Mouse (Mus musculus): ENCODE results near the gene Med25. TPM values are rescaled to one million over a fixed set of nuclear protein-coding genes. Genes with fewer than 3 reads are reported as not detected.

Med25 gene
- polyA plus RNA-seq, 1 experiment from 2014 or later, result 136 TPM

DNA sequence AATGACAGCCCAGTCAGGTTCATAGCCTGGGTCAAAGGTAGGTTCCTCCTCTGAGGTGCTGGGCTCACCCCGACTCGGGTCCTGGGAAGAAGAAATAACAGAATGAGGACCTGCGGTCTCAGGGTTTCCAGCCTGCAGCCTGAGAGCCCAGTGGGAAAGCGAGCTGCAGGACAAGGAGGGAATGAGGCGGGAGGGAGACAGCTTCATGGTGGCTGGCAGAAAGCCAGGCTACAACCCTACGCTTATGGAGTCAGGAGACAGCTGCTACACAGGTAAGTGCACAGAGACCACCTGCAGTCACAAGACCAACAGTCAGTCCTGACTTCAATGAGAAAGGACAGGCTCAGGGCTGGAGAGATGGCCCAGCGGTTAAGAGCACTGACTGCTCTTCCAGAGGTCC is 45.7 kb downstream of the Med25 start:
- H3K36me3 ChIP-seq (ENCODE audit: insufficient read depth, low read length), result peaks cover 51% of the 10 kb centered on the region
- no peak overlapping the region for H3K27ac ChIP-seq (ENCODE audit: low read length)
- WGBS, result 84% methylated on average over 7 of the region's 7 CpGs
- no peaks in the 10 kb centered on the region for H3K9me3 ChIP-seq (ENCODE audit: low read length)
- no peak overlapping the region for H3K4me3 ChIP-seq (ENCODE audit: low read length)
- H3K9ac ChIP-seq (replicated peaks; ENCODE audit: low read length), result no peak overlapping the region
- H3K4me2 ChIP-seq (replicated peaks; ENCODE audit: low read depth, low read length), result no peak overlapping the region
- ATAC-seq (ENCODE audit: low FRiP score, low TSS enrichment), result no peak
- H3K4me1 ChIP-seq (ENCODE audit: insufficient read depth, low read length), result peaks cover 20% of the 10 kb centered on the region
- no peaks in the 10 kb centered on the region for H3K27me3 ChIP-seq (ENCODE audit: insufficient read depth, low read length)

DNA sequence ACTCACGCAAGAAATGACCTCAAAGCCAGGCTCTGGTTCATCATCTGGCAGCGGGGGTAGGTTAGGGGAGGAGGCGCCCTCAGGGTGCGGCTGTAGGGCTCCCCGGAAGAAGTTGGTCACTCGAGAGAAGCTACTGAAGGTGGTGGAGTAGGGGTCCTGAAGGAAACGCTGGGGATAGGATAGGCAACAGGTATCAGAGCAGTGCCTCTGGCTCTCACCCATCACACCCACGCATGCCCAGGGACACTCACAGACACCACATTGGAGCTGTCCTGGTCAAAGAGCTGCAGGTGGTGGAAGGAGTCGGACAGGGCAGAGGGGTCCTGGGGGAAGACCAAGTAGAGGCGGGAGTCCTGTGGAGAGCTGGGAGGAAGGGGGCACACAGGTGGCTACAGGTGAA is 47.5 kb downstream of the Med25 start:
- 92% methylated on average over 10 of the region's 10 CpGs for WGBS
- H3K36me3 ChIP-seq (ENCODE audit: insufficient read depth, low read length), result peaks cover 57% of the 10 kb centered on the region
- H3K4me2 ChIP-seq (replicated peaks; ENCODE audit: low read depth, low read length), result no peak overlapping the region
- H3K4me3 ChIP-seq (ENCODE audit: low read length), result no peak overlapping the region
- H3K27me3 ChIP-seq (ENCODE audit: insufficient read depth, low read length), result peaks cover 6% of the 10 kb centered on the region; the same call in 1 of the 2 replicates
- H3K27ac ChIP-seq (ENCODE audit: low read length), result no peak overlapping the region
- ATAC-seq (ENCODE audit: low FRiP score, low TSS enrichment), result no peak
- no peak overlapping the region for H3K9ac ChIP-seq (replicated peaks; ENCODE audit: low read length)
- no peaks in the 10 kb centered on the region for H3K9me3 ChIP-seq (ENCODE audit: low read length)
- peaks cover 11% of the 10 kb centered on the region for H3K4me1 ChIP-seq (ENCODE audit: insufficient read depth, low read length)

DNA sequence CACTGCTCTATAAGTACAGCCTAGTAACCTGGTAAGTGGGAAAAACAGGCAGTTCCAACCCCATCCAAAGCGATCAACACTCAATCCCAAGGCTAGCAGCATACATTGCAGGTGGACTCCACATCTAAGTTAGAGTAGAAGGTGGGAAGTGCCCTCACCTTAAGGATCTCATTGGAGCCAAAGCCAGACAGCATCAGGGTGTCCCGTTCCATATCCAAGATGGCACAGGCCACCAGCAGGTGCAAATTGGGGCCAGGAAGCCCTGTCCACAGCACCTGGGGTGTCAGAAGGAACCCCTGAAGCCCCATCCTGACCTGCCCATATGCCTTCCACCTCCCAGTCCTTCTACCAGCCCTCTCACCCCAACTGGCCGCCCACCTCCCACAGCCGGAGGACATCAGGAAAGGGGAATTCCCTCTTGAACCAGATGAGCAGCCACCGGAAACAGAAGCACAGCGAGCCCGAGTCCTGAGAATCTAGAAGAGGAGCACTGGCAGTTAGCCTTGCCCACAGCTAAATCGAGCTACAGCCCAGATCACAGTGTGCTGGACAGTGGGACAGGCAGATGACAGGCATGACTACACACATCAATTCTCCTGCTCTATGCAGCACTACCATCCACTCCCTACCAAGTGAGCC is 50.6 kb downstream of the Med25 start:
- no peak overlapping the region for H3K9ac ChIP-seq (replicated peaks; ENCODE audit: low read length)
- H3K4me2 ChIP-seq (replicated peaks; ENCODE audit: low read depth, low read length), result no peak overlapping the region
- H3K27me3 ChIP-seq (ENCODE audit: insufficient read depth, low read length), result peaks cover 6% of the 10 kb centered on the region; the same call in 1 of the 2 replicates
- WGBS, result 86% methylated on average over 8 of the region's 8 CpGs
- no peak overlapping the region for H3K4me3 ChIP-seq (ENCODE audit: low read length)
- no peak overlapping the region for H3K27ac ChIP-seq (ENCODE audit: low read length)
- H3K4me1 ChIP-seq (ENCODE audit: insufficient read depth, low read length), result peaks cover 12% of the 10 kb centered on the region
- no peak for ATAC-seq (ENCODE audit: low FRiP score, low TSS enrichment)
- no peaks in the 10 kb centered on the region for H3K9me3 ChIP-seq (ENCODE audit: low read length)
- H3K36me3 ChIP-seq (ENCODE audit: insufficient read depth, low read length), result peaks cover 57% of the 10 kb centered on the region

GRCm38 (mm10) chr7:44840426-44840825 is 52.1 kb downstream of the Med25 start:
- 47% methylated on average over 14 of the region's 14 CpGs for WGBS
- peaks cover 16% of the 10 kb centered on the region for H3K4me1 ChIP-seq (ENCODE audit: insufficient read depth, low read length)
- ATAC-seq (ENCODE audit: low FRiP score, low TSS enrichment), result no peak
- peak overlapping the region; percentile 67 for H3K4me2 ChIP-seq (replicated peaks; ENCODE audit: low read depth, low read length)
- H3K9me3 ChIP-seq (ENCODE audit: low read length), result no peaks in the 10 kb centered on the region
- H3K4me3 ChIP-seq (ENCODE audit: low read length), result no peak overlapping the region
- peaks cover 6% of the 10 kb centered on the region; the same call in 1 of the 2 replicates for H3K27me3 ChIP-seq (ENCODE audit: insufficient read depth, low read length)
- H3K9ac ChIP-seq (replicated peaks; ENCODE audit: low read length), result no peak overlapping the region
- peaks cover 42% of the 10 kb centered on the region for H3K36me3 ChIP-seq (ENCODE audit: insufficient read depth, low read length)
- H3K27ac ChIP-seq (ENCODE audit: low read length), result no peak overlapping the region

DNA sequence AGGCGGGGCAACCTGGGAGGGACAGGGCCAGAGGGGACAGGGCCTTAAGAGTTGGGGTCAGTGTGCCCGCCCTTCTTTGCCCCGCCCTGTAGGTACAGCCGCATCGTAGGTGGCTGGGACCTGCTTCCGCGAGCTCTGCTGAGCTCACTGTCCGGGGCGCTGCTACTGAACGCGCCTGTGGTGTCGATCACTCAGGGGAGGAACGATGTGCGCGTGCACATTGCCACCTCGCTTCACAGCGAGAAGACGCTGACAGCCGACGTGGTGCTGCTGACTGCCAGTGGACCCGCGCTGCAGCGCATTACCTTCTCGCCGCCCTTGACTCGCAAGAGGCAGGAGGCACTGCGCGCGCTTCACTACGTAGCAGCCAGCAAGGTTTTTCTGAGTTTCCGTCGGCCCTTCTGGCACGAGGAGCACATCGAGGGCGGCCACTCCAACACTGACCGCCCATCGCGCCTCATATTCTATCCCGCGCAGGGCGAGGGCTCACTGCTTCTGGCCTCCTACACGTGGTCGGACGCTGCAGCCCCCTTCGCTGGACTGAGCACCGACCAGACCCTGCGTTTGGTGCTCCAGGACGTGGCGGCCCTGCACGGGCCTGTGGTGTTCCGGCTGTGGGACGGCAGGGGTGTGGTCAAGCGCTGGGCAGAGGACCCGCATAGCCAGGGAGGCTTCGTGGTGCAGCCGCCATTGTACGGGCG is 52.9 kb downstream of the Med25 start:
- peak; percentile 69 for ATAC-seq (ENCODE audit: low FRiP score, low TSS enrichment)

DNA sequence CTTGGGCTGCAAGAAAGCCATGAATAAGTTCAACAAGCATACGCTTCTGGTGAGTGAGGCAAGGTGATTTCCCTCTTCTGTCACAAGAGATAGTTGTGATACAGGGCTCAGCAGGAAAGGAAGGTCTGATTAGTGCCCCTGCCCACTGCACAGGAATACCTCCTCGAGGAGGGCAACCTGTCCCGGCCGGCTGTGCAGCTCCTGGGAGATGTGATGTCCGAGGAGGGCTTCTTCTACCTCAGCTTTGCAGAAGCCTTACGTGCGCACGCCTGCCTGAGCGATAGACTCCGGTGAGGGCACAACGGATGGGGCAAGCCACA is 53.4 kb downstream of the Med25 start:
- no peak for ATAC-seq (ENCODE audit: low FRiP score, low TSS enrichment)

More for the DNA sequence above, 52.9 kb downstream of the Med25 start:
- H3K4me3 ChIP-seq (ENCODE audit: low read length), result peak overlapping the region; percentile 39
- H3K27ac ChIP-seq (ENCODE audit: low read length), result no peak overlapping the region
- H3K9me3 ChIP-seq (ENCODE audit: low read length), result no peaks in the 10 kb centered on the region
- H3K4me2 ChIP-seq (replicated peaks; ENCODE audit: low read depth, low read length), result peak overlapping the region; percentile 67
- peaks cover 34% of the 10 kb centered on the region for H3K36me3 ChIP-seq (ENCODE audit: insufficient read depth, low read length)
- H3K4me1 ChIP-seq (ENCODE audit: insufficient read depth, low read length), result peaks cover 16% of the 10 kb centered on the region
- H3K9ac ChIP-seq (replicated peaks; ENCODE audit: low read length), result peak overlapping the region; percentile 60
- peaks cover 6% of the 10 kb centered on the region; the same call in 1 of the 2 replicates for H3K27me3 ChIP-seq (ENCODE audit: insufficient read depth, low read length)
- WGBS, result under 1% methylated on average over 57 of the region's 58 CpGs

DNA sequence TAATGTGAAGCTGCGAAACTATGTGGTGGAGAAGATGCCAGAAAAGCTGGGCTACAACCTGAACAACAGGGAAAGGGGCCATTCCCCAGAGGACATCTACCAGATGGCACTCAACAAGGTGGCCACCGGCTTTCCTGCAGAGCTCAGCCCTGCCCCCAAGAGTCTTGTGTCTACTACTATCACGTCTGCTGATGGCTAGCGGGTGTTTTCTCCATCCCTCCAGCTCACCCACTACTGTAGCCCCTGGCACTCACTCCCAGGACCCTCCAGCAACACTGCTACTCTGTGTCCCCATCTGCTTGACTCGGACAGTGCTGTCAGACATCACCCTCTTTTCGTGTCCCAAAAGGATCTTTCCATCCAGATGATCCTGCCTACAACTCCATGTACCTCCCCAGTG is 54.4 kb downstream of the Med25 start:
- 90% methylated on average over 6 of the region's 6 CpGs for WGBS

More for the DNA sequence above, 53.4 kb downstream of the Med25 start:
- Histone ChIP-seq H3K27me3 (ENCODE audit: insufficient read depth, low read length) (peaks cover 6% of the 10 kb centered on the region; the same call in 1 of the 2 replicates), H3K9me3 (ENCODE audit: low read length) (no peaks in the 10 kb centered on the region), H3K4me3 (ENCODE audit: low read length) (peak overlapping the region; percentile 39), H3K27ac (ENCODE audit: low read length) (no peak overlapping the region), H3K4me1 (ENCODE audit: insufficient read depth, low read length) (peaks cover 16% of the 10 kb centered on the region), H3K9ac (replicated peaks; ENCODE audit: low read length) (peak overlapping the region; percentile 60; the same call in 1 of the 2 replicates), H3K36me3 (ENCODE audit: insufficient read depth, low read length) (peaks cover 29% of the 10 kb centered on the region), H3K4me2 (replicated peaks; ENCODE audit: low read depth, low read length) (peak overlapping the region; percentile 67)
- 31% methylated on average over 11 of the region's 11 CpGs for WGBS

GRCm38 (mm10) chr7:44836423-44837053 is 56.0 kb downstream of the Med25 start:
- Histone ChIP-seq H3K9me3 (ENCODE audit: low read length) (no peaks in the 10 kb centered on the region), H3K27me3 (ENCODE audit: insufficient read depth, low read length) (peaks cover 6% of the 10 kb centered on the region; the same call in 1 of the 2 replicates), H3K4me2 (replicated peaks; ENCODE audit: low read depth, low read length) (no peak overlapping the region), H3K36me3 (ENCODE audit: insufficient read depth, low read length) (peaks cover 6% of the 10 kb centered on the region; the same call in 1 of the 2 replicates), H3K4me1 (ENCODE audit: insufficient read depth, low read length) (peaks cover 16% of the 10 kb centered on the region), H3K4me3 (ENCODE audit: low read length) (no peak overlapping the region), H3K9ac (replicated peaks; ENCODE audit: low read length) (no peak overlapping the region), H3K27ac (ENCODE audit: low read length) (no peak overlapping the region)
- 77% methylated on average over 9 of the region's 9 CpGs for WGBS
- no peak for ATAC-seq (ENCODE audit: low FRiP score, low TSS enrichment)

More for the DNA sequence above, 54.4 kb downstream of the Med25 start:
- Histone ChIP-seq H3K4me3 (ENCODE audit: low read length) (no peak overlapping the region), H3K36me3 (ENCODE audit: insufficient read depth, low read length) (peaks cover 20% of the 10 kb centered on the region), H3K9ac (replicated peaks; ENCODE audit: low read length) (no peak overlapping the region), H3K4me2 (replicated peaks; ENCODE audit: low read depth, low read length) (no peak overlapping the region), H3K27me3 (ENCODE audit: insufficient read depth, low read length) (peaks cover 6% of the 10 kb centered on the region; the same call in 1 of the 2 replicates), H3K27ac (ENCODE audit: low read length) (no peak overlapping the region), H3K9me3 (ENCODE audit: low read length) (no peaks in the 10 kb centered on the region), H3K4me1 (ENCODE audit: insufficient read depth, low read length) (peaks cover 16% of the 10 kb centered on the region)
- no peak for ATAC-seq (ENCODE audit: low FRiP score, low TSS enrichment)

DNA sequence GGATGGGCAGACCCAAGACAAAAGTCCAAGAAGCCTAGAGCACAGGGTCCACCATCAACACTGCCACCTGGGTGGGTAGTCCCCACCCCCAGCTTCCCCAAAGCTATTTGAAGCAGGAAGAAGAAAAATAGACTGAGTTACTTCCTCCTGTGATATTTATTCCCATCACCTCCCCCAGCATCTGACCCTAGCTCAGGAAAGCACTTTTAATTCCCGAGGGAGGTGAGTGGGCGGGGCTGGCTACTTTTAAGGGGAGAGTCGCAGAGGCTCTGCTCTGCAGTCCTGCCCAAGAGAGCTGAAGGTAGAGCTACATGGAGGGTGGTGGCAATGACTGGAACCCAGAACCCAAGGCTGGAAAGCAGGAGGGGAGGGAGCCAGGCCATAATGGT is 56.5 kb downstream of the Med25 start:
- no peak overlapping the region for H3K9ac ChIP-seq (replicated peaks; ENCODE audit: low read length)
- WGBS, result 33% methylated on average over 3 of the region's 3 CpGs

More for the DNA sequence above, 56.5 kb downstream of the Med25 start:
- no peak overlapping the region for H3K27ac ChIP-seq (ENCODE audit: low read length)
- ATAC-seq (ENCODE audit: low FRiP score, low TSS enrichment), result no peak
- no peak overlapping the region for H3K4me2 ChIP-seq (replicated peaks; ENCODE audit: low read depth, low read length)
- no peaks in the 10 kb centered on the region for H3K9me3 ChIP-seq (ENCODE audit: low read length)
- no peak overlapping the region for H3K4me3 ChIP-seq (ENCODE audit: low read length)
- H3K4me1 ChIP-seq (ENCODE audit: insufficient read depth, low read length), result peaks cover 16% of the 10 kb centered on the region
- H3K27me3 ChIP-seq (ENCODE audit: insufficient read depth, low read length), result peaks cover 6% of the 10 kb centered on the region; the same call in 1 of the 2 replicates
- H3K36me3 ChIP-seq (ENCODE audit: insufficient read depth, low read length), result peaks cover 11% of the 10 kb centered on the region
